Mouse (Mus musculus) stomach, postnatal 0 days (tissue): ENCODE data around the gene Abraxas1. TPM values are rescaled to one million over a fixed set of nuclear protein-coding genes. Genes with fewer than 3 reads are reported as not detected.
A peak's percentile ranks its signal among the peaks of the same experiment; 100 is the strongest.

Source experiments
- ATAC-seq: fragments of 200-750 bp; cut with Nextera tagmentation; 2 replicates; pipeline ENCODE4 v1.8.0; 2017; ENCODE audit not compliant: low FRiP score, low TSS enrichment
- DNase-seq: peaks from one replicate; pipeline ENCODE4 v3.0.0-alpha.2; 2016; ENCODE audit warnings: low spot score
- H3K27ac ChIP-seq: fragments of 300-500 bp; sonication (generic); replicated peaks from 2 replicates; pipeline ENCODE4 v1.5.1; 2014; ENCODE audit warnings: mild to moderate bottlenecking, control low read depth
- H3K27me3 ChIP-seq: fragments of 300-500 bp; sonication (generic); 2 replicates; pipeline ENCODE4 v1.6.1; 2014; ENCODE audit warnings: low read length; ENCODE audit not compliant: control insufficient read depth, insufficient read depth
- H3K36me3 ChIP-seq: fragments of 300-500 bp; sonication (generic); 2 replicates; pipeline ENCODE4 v1.6.1; 2014; ENCODE audit warnings: low read length, mixed read lengths; ENCODE audit not compliant: control insufficient read depth, insufficient read depth
- H3K4me1 ChIP-seq: fragments of 300-500 bp; sonication (generic); replicated peaks from 2 replicates; pipeline ENCODE4 v1.6.1; 2014; ENCODE audit warnings: antibody characterized with exemption; ENCODE audit not compliant: control insufficient read depth, insufficient read depth
- H3K4me2 ChIP-seq: fragments of 300-500 bp; sonication (generic); replicated peaks from 2 replicates; pipeline ENCODE4 v1.6.1; 2014; ENCODE audit warnings: low read depth, mild to moderate bottlenecking, control low read depth, moderate library complexity
- H3K4me3 ChIP-seq: fragments of 300-500 bp; sonication (generic); 2 replicates; pipeline ENCODE4 v1.5.1; 2014; ENCODE audit warnings: low read depth, low read length, control low read depth
- H3K9ac ChIP-seq: fragments of 300-500 bp; sonication (generic); 2 replicates; pipeline ENCODE4 v1.6.1; 2014; ENCODE audit warnings: mild to moderate bottlenecking, low read length, control low read depth, mixed read lengths
- H3K9me3 ChIP-seq: fragments of 300-500 bp; sonication (generic); 2 replicates; pipeline ENCODE4 v1.6.1; 2016; ENCODE audit warnings: low read length; ENCODE audit not compliant: control insufficient read depth
- CTCF ChIP-seq: IDR thresholded peaks from 2 replicates; pipeline ENCODE4 v1.5.1; 2016; ENCODE audit warnings: antibody characterized with exemption, low read depth, mild to moderate bottlenecking, moderate library complexity
- EP300 ChIP-seq: optimal IDR thresholded peaks from 2 replicates; pipeline ENCODE3; 2016; ENCODE audit warnings: antibody characterized with exemption
- WGBS: fragments of 180-500 bp; shearing (Covaris S2); extraction: QIAGEN DNeasy Blood & Tissue Kit; methylation state at CpG from one replicate; pipeline ENCODE4 v1.1.7; 2014; 5-methylcytosine and 5-hydroxymethylcytosine counted together
- polyA plus RNA-seq: library from polyadenylated mRNA; unstranded; fragments of >200 nt; fragmentation: Nextera tagmentation; extraction: Ambion mirVana; gene quantifications from 2 replicates; pipeline ENCODE4 v1.2.1, GENCODE M21; 2015

Abraxas1 gene
- polyA plus RNA-seq, 1 experiment from 2014 or later, result 13.0 TPM

DNA sequence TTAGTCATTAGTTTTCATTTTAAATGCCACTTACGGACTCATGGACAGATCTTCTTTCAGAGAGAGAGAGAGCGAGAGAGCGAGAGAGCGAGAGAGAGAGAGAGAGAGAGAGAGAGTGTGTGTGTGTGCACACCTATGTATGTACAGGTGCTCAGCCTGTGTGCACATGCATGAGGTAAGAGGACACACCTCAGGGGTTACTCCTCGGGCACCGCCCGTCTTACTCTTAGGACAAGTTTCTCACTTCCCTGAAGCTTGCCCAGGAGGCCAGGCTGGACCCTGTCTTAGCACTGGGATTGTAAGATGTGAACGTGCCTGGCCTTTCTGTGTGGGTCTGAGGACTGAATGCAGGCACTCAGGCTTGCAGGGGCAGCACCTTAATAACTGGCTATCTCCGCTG is 33.2 kb downstream of the Abraxas1 start:
- TF ChIP-seq EP300, result no peak
- TF ChIP-seq CTCF, result no peak

DNA sequence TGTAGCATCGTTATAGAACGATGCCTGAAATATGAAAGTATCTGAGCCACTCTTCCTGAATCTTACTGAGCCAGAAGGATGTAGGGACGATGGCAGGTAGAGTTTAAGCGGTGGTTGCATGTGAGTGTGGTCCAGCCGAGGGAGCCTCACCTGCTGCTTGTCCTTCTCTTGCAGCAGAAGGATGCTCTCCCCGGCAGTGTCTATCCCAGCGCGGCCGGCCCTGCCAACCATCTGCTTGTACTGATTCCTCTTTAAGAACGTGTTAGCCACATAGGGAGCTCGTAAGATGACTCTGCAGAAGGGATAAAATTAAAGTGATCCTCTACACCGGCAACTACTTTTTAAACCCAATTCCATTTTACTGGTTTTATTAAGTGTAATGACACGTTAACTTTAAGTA is 41.8 kb downstream of the Abraxas1 start:
- no peak overlapping the region for H3K4me2 ChIP-seq
- ATAC-seq, result no peak
- H3K27me3 ChIP-seq, result no peaks in the 10 kb centered on the region
- H3K9ac ChIP-seq, result no peak overlapping the region
- 95% methylated on average over 13 of the region's 13 CpGs for WGBS
- no peak overlapping the region for H3K4me3 ChIP-seq
- no peak overlapping the region for H3K27ac ChIP-seq
- TF ChIP-seq CTCF (no peak), EP300 (no peak)
- DNase-seq, result no peak
- H3K36me3 ChIP-seq, result 0 out of 2 replicates have a peak, but pooled peaks cover 4% of the 10 kb centered on the region
- no peaks in the 10 kb centered on the region for H3K9me3 ChIP-seq
- no peaks in the 10 kb centered on the region for H3K4me1 ChIP-seq

More for the DNA sequence above, 33.2 kb downstream of the Abraxas1 start:
- Histone ChIP-seq H3K27me3 (no peaks in the 10 kb centered on the region), H3K9me3 (no peaks in the 10 kb centered on the region), H3K9ac (no peak overlapping the region), H3K4me3 (no peak overlapping the region), H3K4me2 (no peak overlapping the region), H3K4me1 (no peaks in the 10 kb centered on the region), H3K27ac (no peak overlapping the region), H3K36me3 (peaks cover 10% of the 10 kb centered on the region)
- ATAC-seq (peak; percentile 89), DNase-seq (peak; percentile 39)
- WGBS, result 88% methylated on average over 9 of the region's 9 CpGs

DNA sequence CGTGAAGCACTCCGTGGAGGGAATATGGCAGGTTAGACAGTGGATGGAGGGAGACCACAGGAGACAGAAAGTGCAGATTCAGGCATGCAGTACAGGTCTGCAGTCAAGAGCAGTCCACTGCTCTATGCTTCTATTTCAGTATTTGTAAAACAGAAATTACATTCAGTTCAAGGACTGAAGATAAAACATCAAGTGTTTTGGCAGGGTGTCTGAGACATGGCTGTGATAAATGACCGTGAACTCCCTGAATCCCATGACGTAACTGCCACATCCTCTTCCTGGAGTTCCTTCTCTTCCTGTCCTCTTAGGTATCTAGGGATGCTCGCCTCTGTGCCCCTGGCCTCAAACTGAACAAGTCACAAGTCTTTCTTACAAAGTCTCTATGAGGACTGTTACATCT is 43.9 kb downstream of the Abraxas1 start:
- no peaks in the 10 kb centered on the region for H3K9me3 ChIP-seq
- no peaks in the 10 kb centered on the region for H3K4me1 ChIP-seq
- H3K4me3 ChIP-seq, result no peak overlapping the region
- no peak overlapping the region for H3K4me2 ChIP-seq
- ATAC-seq (no peak), DNase-seq (no peak)
- peaks cover 8% of the 10 kb centered on the region; the same call in 1 of the 2 replicates for H3K36me3 ChIP-seq
- WGBS, result 89% methylated on average over 5 of the region's 5 CpGs
- TF ChIP-seq CTCF (no peak), EP300 (no peak)
- no peaks in the 10 kb centered on the region for H3K27me3 ChIP-seq
- H3K27ac ChIP-seq, result no peak overlapping the region
- no peak overlapping the region for H3K9ac ChIP-seq

DNA sequence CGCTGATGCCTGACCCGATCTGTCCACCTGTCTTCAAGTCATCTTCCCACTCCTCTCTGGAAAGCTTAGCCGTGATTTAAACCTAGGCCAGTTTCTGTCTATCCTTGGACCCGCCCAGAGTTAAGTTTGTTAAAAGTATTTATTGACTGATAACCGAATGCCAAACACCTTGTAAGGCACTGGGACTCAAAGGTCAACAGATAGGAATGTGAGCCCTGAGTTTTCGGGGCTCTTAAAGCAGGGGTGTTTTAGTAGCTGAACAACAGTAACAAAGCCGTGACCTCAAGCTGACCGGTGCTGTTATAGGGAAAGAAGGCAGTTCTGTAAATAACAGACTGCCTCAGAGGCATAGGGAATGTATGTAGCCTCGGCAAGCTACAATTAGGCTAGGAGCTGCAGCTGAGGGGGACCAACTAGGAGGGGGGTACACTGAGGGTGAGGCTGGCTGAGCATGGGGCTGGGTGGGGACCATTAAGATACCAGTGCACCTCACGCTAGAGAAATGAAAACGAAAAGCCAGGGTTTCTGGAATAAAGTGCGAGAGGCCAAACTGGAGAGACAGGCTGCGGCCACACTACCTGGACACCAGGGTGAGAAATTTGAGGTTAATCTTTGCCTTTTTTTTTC is 44.9 kb downstream of the Abraxas1 start:
- H3K4me2 ChIP-seq, result no peak overlapping the region
- DNase-seq (peak; percentile 17), ATAC-seq (peak; percentile 38; the same call in 1 of the 2 replicates)
- no peaks in the 10 kb centered on the region for H3K27me3 ChIP-seq
- H3K4me1 ChIP-seq, result no peaks in the 10 kb centered on the region
- H3K27ac ChIP-seq, result no peak overlapping the region
- WGBS, result 61% methylated on average over 13 of the region's 13 CpGs
- no peaks in the 10 kb centered on the region for H3K9me3 ChIP-seq
- no peak overlapping the region for H3K9ac ChIP-seq
- H3K4me3 ChIP-seq, result no peak overlapping the region
- peaks cover 12% of the 10 kb centered on the region; the same call in 1 of the 2 replicates for H3K36me3 ChIP-seq
- TF ChIP-seq CTCF, result no peak
- no peak for TF ChIP-seq EP300

DNA sequence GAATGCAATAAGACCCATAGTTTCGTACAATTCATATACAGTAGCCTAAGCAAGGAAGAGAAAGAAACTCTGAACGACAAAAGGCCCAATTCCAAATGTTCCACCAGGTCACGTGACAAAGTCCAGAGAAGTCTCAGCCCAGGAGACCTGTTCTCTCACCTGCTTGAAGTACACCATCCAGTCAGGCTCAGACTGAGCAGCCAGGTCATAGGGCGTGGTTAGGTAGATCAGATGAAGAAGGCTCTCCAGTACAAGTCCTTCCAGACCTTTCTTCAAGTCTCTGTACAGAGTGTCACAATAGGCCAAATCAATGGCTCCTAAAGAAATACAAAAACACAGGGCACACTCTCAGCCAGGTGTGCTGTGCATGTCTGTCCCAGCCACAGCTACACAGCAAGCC is 49.2 kb downstream of the Abraxas1 start:
- DNase-seq (no peak), ATAC-seq (no peak)
- no peak for TF ChIP-seq CTCF
- no peak for TF ChIP-seq EP300
- no peak overlapping the region for H3K27ac ChIP-seq
- no peaks in the 10 kb centered on the region for H3K4me1 ChIP-seq
- H3K4me2 ChIP-seq, result no peak overlapping the region
- H3K27me3 ChIP-seq, result no peaks in the 10 kb centered on the region
- H3K4me3 ChIP-seq, result no peak overlapping the region
- 88% methylated on average over 4 of the region's 4 CpGs for WGBS
- H3K9me3 ChIP-seq, result no peaks in the 10 kb centered on the region
- H3K36me3 ChIP-seq, result peaks cover 17% of the 10 kb centered on the region
- no peak overlapping the region for H3K9ac ChIP-seq

DNA sequence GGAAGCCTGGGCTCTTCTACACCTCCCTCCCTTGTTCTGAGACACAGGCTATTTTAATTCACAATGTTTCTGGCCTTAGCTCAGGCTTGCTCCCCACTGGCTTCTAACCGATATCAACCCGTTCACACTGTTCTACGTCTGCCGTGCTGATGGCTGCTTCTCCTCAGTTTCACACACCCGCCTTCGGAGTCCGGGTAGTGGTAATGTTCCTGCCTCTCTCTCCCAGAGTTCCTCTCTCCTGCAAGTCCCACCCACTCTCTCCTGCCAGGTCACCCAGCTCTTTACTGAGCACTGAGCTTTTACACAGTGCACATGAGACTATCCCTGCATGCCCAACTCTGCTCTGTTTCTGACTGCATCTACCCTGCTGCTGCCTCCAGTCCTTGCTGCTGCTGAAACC is 54.7 kb downstream of the Abraxas1 start:
- no peak for TF ChIP-seq CTCF
- no peak for TF ChIP-seq EP300
- no peak overlapping the region for H3K27ac ChIP-seq
- no peak overlapping the region for H3K4me3 ChIP-seq
- no peaks in the 10 kb centered on the region for H3K9me3 ChIP-seq
- H3K9ac ChIP-seq, result no peak overlapping the region
- H3K4me2 ChIP-seq, result no peak overlapping the region
- no peaks in the 10 kb centered on the region for H3K4me1 ChIP-seq
- ATAC-seq (no peak), DNase-seq (no peak)
- 96% methylated on average over 7 of the region's 7 CpGs for WGBS
- peaks cover 19% of the 10 kb centered on the region for H3K36me3 ChIP-seq
- no peaks in the 10 kb centered on the region for H3K27me3 ChIP-seq
